Mouse (Mus musculus): Measurements from ENCODE around the gene Ifna16. TPM values are rescaled to one million over a fixed set of nuclear protein-coding genes. Genes with fewer than 3 reads are reported as not detected.

Gene Ifna16
- polyA plus RNA-seq, 1 experiment from 2014 or later = not detected

GRCm38 (mm10) chr4:88640704-88641076, 36.0 kb downstream of the Ifna16 start:
- H3K4me2 ChIP-seq = peak overlapping the region; percentile 49
- no peak for ATAC-seq
- 0 out of 2 replicates have a peak overlapping the region, but pooled peaks have one; percentile 27 for H3K4me3 ChIP-seq
- no peak overlapping the region for H3K9ac ChIP-seq
- 66% methylated on average over 8 of the region's 8 CpGs for WGBS
- H3K4me1 ChIP-seq = no peaks in the 10 kb centered on the region
- H3K9me3 ChIP-seq (replicated peaks) = no peaks in the 10 kb centered on the region; the same call in 1 of the 2 replicates
- H3K27ac ChIP-seq = no peak overlapping the region
- H3K27me3 ChIP-seq = no peaks in the 10 kb centered on the region
- H3K36me3 ChIP-seq (ENCODE audit: poor library complexity, severe bottlenecking) = no peaks in the 10 kb centered on the region

- Histone ChIP-seq H3K36me3 (ENCODE audit: poor library complexity, severe bottlenecking) (no peaks in the 10 kb centered on the region), H3K27me3 (no peaks in the 10 kb centered on the region), H3K4me1 (no peaks in the 10 kb centered on the region), H3K27ac (no peak within 1 kb of the TSS), H3K9me3 (replicated peaks) (no peaks in the 10 kb centered on the region), H3K4me2 (no peak within 1 kb of the TSS), H3K4me3 (no peak within 1 kb of the TSS), H3K9ac (no peak within 1 kb of the TSS)
- ATAC-seq = no peak
- WGBS = 89% methylated on average over 4 of the region's 4 CpGs
Measured at GRCm38 (mm10) chr4:88634311-88634710, 42.4 kb downstream of the Ifna16 start, which contains the start of gene C87499. C87499 (minus strand) TSS chr4:88634411.

Other genes with a start within 250 kb of the Ifna16 start
- 1.9 and 2.0 TPM in 2 replicates for gene Hacd4, start 238.0 kb downstream of the Ifna16 start, polyA plus RNA-seq (2015; fragmentation: Nextera tagmentation; extraction: Ambion mirVana)
- gene Ifnb1, start 154.2 kb downstream of the Ifna16 start, polyA plus RNA-seq (2015; fragmentation: Nextera tagmentation; extraction: Ambion mirVana) = not detected in 2 replicates
- gene Ifna15, start 118.7 kb downstream of the Ifna16 start, polyA plus RNA-seq (2015; fragmentation: Nextera tagmentation; extraction: Ambion mirVana) = not detected in 2 replicates
- gene Ifna14, start 105.1 kb downstream of the Ifna16 start, polyA plus RNA-seq (2015; fragmentation: Nextera tagmentation; extraction: Ambion mirVana) = not detected in 2 replicates
- not detected in 2 replicates for gene Ifna9, start 84.5 kb downstream of the Ifna16 start, polyA plus RNA-seq (2015; fragmentation: Nextera tagmentation; extraction: Ambion mirVana)
- gene Ifna12, start 73.5 kb downstream of the Ifna16 start, polyA plus RNA-seq (2015; fragmentation: Nextera tagmentation; extraction: Ambion mirVana) = not detected in 2 replicates
- not detected in 2 replicates for gene C87499, start 42.5 kb downstream of the Ifna16 start, polyA plus RNA-seq (2015; fragmentation: Nextera tagmentation; extraction: Ambion mirVana)
- not detected in 2 replicates for gene Ifna13, start 32.5 kb downstream of the Ifna16 start, polyA plus RNA-seq (2015; fragmentation: Nextera tagmentation; extraction: Ambion mirVana)
- not detected in 2 replicates for gene Ifna2, start 7.0 kb upstream of the Ifna16 start, polyA plus RNA-seq (2015; fragmentation: Nextera tagmentation; extraction: Ambion mirVana)
- gene Ifnab, start 14.4 kb upstream of the Ifna16 start, polyA plus RNA-seq (2015; fragmentation: Nextera tagmentation; extraction: Ambion mirVana) = not detected in 2 replicates
- gene Gm26566, start 44.9 kb upstream of the Ifna16 start, polyA plus RNA-seq (2015; fragmentation: Nextera tagmentation; extraction: Ambion mirVana) = 1.1 and 2.1 TPM in 2 replicates
- 120 and 125 TPM in 2 replicates for gene Klhl9, start 45.5 kb upstream of the Ifna16 start, polyA plus RNA-seq (2015; fragmentation: Nextera tagmentation; extraction: Ambion mirVana)
- not detected in 2 replicates for gene Gm13271, start 77.9 kb upstream of the Ifna16 start, polyA plus RNA-seq (2015; fragmentation: Nextera tagmentation; extraction: Ambion mirVana)
- gene Gm13283, start 83.2 kb upstream of the Ifna16 start, polyA plus RNA-seq (2015; fragmentation: Nextera tagmentation; extraction: Ambion mirVana) = 0.17 TPM in 1 of 2 replicates, not detected in the other
- gene Gm13290, start 96.9 kb upstream of the Ifna16 start, polyA plus RNA-seq (2015; fragmentation: Nextera tagmentation; extraction: Ambion mirVana) = not detected in 2 replicates
- gene Gm13289, start 100.0 kb upstream of the Ifna16 start, polyA plus RNA-seq (2015; fragmentation: Nextera tagmentation; extraction: Ambion mirVana) = not detected in 2 replicates
- gene Gm13272, start 102.9 kb upstream of the Ifna16 start, polyA plus RNA-seq (2015; fragmentation: Nextera tagmentation; extraction: Ambion mirVana) = not detected in 2 replicates
- 0.18 TPM in 1 of 2 replicates, not detected in the other for gene Ifnz, start 105.2 kb upstream of the Ifna16 start, polyA plus RNA-seq (2015; fragmentation: Nextera tagmentation; extraction: Ambion mirVana)
- gene Gm13276, start 108.8 kb upstream of the Ifna16 start, polyA plus RNA-seq (2015; fragmentation: Nextera tagmentation; extraction: Ambion mirVana) = not detected in 2 replicates
- gene Gm13277, start 111.7 kb upstream of the Ifna16 start, polyA plus RNA-seq (2015; fragmentation: Nextera tagmentation; extraction: Ambion mirVana) = not detected in 2 replicates
- gene Gm13278, start 114.6 kb upstream of the Ifna16 start, polyA plus RNA-seq (2015; fragmentation: Nextera tagmentation; extraction: Ambion mirVana) = not detected in 2 replicates
- not detected in 2 replicates for gene Gm13275, start 117.6 kb upstream of the Ifna16 start, polyA plus RNA-seq (2015; fragmentation: Nextera tagmentation; extraction: Ambion mirVana)
- not detected in 2 replicates for gene Gm13279, start 120.5 kb upstream of the Ifna16 start, polyA plus RNA-seq (2015; fragmentation: Nextera tagmentation; extraction: Ambion mirVana)
- gene Gm13285, start 122.7 kb upstream of the Ifna16 start, polyA plus RNA-seq (2015; fragmentation: Nextera tagmentation; extraction: Ambion mirVana) = 0.43 TPM in 1 of 2 replicates, not detected in the other
- gene Gm13287, start 126.3 kb upstream of the Ifna16 start, polyA plus RNA-seq (2015; fragmentation: Nextera tagmentation; extraction: Ambion mirVana) = not detected in 2 replicates
- gene Gm13288, start 128.6 kb upstream of the Ifna16 start, polyA plus RNA-seq (2015; fragmentation: Nextera tagmentation; extraction: Ambion mirVana) = not detected in 2 replicates
- gene Ifna7, start 139.3 kb upstream of the Ifna16 start, polyA plus RNA-seq (2015; fragmentation: Nextera tagmentation; extraction: Ambion mirVana) = not detected in 2 replicates
- not detected in 2 replicates for gene Ifna11, start 143.0 kb upstream of the Ifna16 start, polyA plus RNA-seq (2015; fragmentation: Nextera tagmentation; extraction: Ambion mirVana)
- not detected in 2 replicates for gene Ifna6, start 150.5 kb upstream of the Ifna16 start, polyA plus RNA-seq (2015; fragmentation: Nextera tagmentation; extraction: Ambion mirVana)
- not detected in 2 replicates for gene Ifna5, start 158.6 kb upstream of the Ifna16 start, polyA plus RNA-seq (2015; fragmentation: Nextera tagmentation; extraction: Ambion mirVana)
- not detected in 2 replicates for gene Ifna4, start 164.9 kb upstream of the Ifna16 start, polyA plus RNA-seq (2015; fragmentation: Nextera tagmentation; extraction: Ambion mirVana)
- gene Ifna1, start 173.2 kb upstream of the Ifna16 start, polyA plus RNA-seq (2015; fragmentation: Nextera tagmentation; extraction: Ambion mirVana) = not detected in 2 replicates
- gene Ifne, start 203.3 kb upstream of the Ifna16 start, polyA plus RNA-seq (2015; fragmentation: Nextera tagmentation; extraction: Ambion mirVana) = not detected in 2 replicates

Data from forebrain, embryonic 13.5 days (tissue).